Mouse (Mus musculus): ENCODE data around the gene Prss36. TPM values are rescaled to one million over a fixed set of nuclear protein-coding genes. Genes with fewer than 3 reads are reported as not detected.
A peak's percentile ranks its signal among the peaks of the same experiment; 100 is the strongest.
"Not testable (repeated sequence)": the region's sequence is repeated elsewhere in the genome, so short reads cannot be mapped to it uniquely, and the experiment has no call there.

The Prss36 gene
- total RNA-seq, 1 experiment from 2014 or later: 9.7 TPM

GRCm38 (mm10) chr7:127903971-127904796 is 42.3 kb downstream of the Prss36 start, which contains the start of gene Bckdk:
Bckdk (plus strand) TSS chr7:127904082.
- DNase-seq: peak; percentile 79

DNA sequence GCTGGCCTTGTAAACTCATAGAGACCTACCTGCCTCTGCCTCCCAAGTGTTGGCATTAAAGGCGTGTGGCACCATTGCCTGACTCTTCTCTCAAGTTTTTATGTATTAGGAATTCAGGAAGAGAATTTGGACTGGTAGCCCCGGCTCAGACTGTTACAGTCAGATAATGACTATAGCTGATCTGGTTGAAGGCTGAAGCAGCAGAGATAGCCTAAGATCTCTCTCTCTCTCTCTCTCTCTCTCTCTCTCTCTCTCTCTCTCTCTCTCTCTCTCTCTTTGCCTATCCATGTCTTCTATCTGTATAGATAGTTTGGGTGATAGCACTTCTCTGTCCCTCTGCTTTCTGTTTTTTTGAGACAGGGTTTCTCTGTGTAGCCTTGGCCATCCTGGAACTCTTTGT is 44.8 kb downstream of the Prss36 start:
- no peak for DNase-seq

DNA sequence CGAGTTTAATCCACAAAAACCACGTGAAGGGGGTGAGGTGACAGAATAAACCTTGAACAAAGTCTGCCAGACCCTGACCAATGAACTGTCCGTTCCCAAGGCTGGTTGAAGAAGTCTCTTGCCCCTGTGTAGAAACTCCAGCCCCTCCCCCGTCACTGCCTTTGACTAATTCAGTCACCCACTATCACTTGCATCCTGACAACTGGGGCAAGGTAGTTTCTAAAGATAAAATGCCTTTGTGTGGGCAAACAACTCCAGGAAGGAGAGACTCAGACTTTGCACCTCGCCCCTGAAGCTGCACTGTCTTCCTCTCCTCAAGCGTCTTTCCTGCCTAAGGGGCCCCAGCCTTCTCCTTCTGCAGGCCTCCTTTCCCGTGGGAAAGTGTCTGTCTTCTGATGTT is 46.5 kb downstream of the Prss36 start:
- no peak for DNase-seq

DNA sequence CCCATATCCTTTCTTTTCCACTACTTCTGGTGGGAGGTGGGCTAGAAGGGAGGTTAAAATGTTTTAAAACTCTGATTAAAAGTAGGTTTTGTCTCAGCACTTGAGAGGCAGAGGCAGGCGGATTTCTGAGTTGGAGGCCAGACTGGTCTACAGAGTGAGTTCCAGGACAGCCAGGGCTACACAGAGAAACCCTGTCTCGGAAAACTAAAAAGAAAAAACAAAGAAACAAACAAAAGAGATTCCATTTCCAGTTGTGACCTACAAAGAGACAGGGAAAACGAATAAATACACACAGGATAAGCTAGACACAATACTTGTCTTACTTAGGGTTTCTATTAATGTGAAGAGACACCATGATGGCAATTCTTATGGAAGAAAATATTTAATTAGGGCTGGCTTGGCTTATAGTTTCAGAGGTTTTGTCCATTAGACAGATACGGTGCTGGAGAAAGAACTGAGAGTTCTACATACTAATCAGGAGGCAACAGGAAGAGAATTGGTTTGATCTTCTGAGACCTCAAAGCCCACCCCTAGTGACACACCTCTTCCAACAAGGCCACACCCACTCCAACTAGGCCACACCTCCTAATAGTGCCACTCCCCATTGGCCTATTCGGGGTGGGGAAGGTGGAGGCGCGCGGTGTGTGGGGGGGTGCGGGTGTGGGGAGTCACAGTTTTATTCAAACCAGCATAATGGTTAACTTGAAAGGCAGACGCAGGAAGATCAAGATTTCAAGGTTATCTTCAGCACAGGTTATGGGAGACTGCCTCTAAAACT is 48.2 kb downstream of the Prss36 start:
- DNase-seq: no peak

- DNase-seq: no peak
Measured at GRCm38 (mm10) chr7:127897542-127897941, 49.0 kb downstream of the Prss36 start.

GRCm38 (mm10) chr7:127896384-127896783 is 50.1 kb downstream of the Prss36 start:
- peak; percentile 52 for DNase-seq

DNA sequence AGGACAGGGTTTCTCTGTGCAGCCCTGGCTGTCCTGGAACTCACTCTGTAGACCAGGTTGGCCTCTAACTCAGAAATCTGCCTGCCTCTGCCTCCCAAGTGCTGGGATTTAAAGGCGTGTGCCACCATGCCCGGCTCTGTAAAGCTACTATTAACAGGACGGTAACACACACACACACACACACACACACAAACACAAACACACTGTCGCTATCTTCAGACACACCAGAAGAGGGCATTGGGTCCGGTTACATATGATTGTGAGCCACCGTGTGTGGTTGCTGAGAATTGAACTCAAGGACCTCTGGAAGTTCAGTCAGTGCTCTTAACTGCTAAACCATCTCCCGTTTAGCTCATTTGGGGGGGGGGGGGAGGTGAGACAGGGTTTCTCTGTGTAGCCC is 50.6 kb downstream of the Prss36 start:
- not testable (repeated sequence) for DNase-seq

- DNase-seq: peak; percentile 94
Measured at GRCm38 (mm10) chr7:127895442-127895841, 51.1 kb downstream of the Prss36 start, which contains the start of the genes Gm21974 and Vkorc1. Gm21974 (minus strand) TSS chr7:127895454. Vkorc1 (minus strand) TSS chr7:127895617.

DNA sequence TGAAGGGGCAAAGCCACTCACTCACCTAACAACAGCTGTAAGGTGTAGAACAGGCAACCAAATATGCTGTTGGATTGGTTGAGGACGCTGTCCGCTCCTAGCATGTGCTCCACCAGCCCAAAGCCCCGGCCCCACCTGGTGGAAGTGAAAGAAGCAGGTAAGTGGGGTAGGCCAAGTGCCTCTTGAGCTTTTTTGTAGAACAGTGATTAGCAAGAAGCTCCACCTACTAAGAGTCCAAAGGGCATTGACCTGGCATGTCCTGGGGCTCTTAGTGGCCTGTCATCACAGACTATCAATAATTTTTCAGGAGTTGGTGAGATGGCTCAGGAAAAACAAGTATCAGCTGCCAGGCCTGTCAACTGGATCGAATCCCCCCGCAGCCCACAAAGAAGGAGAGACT is 52.0 kb downstream of the Prss36 start:
- DNase-seq: no peak

- DNase-seq: no peak
Measured at GRCm38 (mm10) chr7:127890798-127891197, 55.7 kb downstream of the Prss36 start, which contains the start of gene Prss53. Prss53 (minus strand) TSS chr7:127890970.

DNA sequence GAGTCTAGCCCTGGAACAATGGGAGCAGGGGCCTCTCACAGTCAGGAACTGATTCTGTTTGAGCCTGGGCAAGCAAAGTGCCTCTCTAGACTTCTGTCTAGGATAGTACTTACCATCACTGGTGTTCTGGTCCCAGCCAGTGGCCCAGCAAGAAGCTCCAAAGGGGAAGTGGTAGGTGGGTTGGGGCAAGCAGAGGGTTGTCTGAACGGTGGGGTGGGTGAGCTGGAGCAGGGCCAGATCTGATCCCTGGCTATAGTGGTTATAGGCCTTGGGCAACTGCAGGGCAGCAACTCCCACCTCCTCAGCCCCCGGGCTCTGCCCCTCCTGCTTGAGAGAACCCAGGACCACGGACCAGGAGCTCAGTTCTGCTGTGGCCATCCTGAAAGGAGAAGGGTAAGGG is 57.7 kb downstream of the Prss36 start:
- no peak for DNase-seq

- DNase-seq: no peak
Measured at GRCm38 (mm10) chr7:127887781-127888180, 58.7 kb downstream of the Prss36 start.

DNA sequence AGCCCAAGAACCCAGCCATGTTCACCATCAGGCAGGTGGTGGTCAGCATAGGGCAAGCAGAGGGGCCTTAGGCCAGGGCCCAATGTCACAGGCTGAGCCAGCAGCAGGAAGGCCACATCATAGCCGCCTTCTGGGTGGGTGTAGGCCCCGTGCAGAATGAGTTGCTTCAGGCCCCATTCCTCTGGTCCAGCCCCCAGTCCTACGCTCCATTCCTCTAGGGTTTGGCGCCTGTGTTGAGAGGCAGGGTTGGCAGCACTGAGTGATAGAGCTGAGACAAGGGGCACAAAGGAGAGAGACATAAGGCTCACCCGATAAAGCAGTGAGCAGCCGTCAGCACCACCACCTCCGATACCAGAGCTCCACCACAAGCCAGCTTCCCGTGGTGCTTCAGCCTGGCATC is 59.3 kb downstream of the Prss36 start:
- no peak for DNase-seq

DNA sequence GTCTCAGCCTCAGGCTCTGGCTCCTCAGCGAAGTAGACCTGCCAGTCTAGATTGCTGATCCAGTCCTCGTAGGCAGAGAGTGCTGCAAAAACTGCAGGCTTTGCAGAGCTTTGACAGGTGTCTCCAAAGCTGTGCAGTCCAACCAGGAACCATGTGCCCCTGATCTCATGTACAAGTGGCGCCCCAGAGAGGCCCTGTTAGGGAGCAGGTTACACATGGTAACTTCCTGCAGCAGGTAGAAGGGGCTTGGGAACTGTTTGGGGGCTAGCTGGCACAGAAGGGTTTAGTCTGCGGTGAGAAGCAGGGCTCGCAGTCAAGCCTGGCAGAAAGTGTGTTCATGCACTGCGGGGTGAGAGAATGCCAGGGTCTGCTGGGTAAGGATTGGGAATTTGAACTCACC is 60.0 kb downstream of the Prss36 start:
- DNase-seq: no peak

DNA sequence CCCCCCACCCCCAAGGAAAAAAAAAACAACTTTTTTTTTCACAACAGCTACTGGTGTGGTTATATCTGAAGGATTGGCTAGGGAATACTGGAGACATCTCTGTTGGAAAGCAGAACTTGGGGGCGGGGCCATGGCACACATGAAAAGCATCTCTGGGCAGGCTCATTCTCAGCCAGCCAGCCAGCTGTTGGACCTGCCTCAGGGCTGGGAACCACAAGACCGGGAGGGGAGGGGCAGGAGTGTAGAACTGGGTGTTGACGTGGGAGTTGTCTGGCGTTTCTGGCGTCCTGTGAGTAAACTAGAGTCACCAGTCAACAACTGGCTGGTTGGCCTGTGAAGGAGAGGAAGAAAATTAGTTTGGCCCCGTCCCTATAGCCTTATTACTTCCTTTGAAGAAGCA is 60.6 kb downstream of the Prss36 start:
- no peak for DNase-seq

Other genes starting within 250 kb of the Prss36 start
- 64.9 and 114 TPM in 2 replicates for gene Bcl7c, start 237.8 kb downstream of the Prss36 start, total RNA-seq (2021)
- 2.5 and 2.6 TPM in 2 replicates for gene Ctf1, start 234.0 kb downstream of the Prss36 start, total RNA-seq (2021)
- not detected in 2 replicates for gene Ctf2, start 214.6 kb downstream of the Prss36 start, total RNA-seq (2021)
- 18.3 and 18.5 TPM in 2 replicates for gene Fbxl19, start 202.2 kb downstream of the Prss36 start, total RNA-seq (2021)
- 31.5 and 37.2 TPM in 2 replicates for gene Orai3, start 176.9 kb downstream of the Prss36 start, total RNA-seq (2021)
- gene Setd1a, start 170.1 kb downstream of the Prss36 start, total RNA-seq (2021): 36.9 and 49.8 TPM in 2 replicates
- 4.4 and 6.9 TPM in 2 replicates for gene Gm49388, start 161.1 kb downstream of the Prss36 start, total RNA-seq (2021)
- gene Hsd3b7, start 146.1 kb downstream of the Prss36 start, total RNA-seq (2021): 49.1 and 66.2 TPM in 2 replicates
- gene Stx4a, start 122.4 kb downstream of the Prss36 start, total RNA-seq (2021): 101 and 122 TPM in 2 replicates
- 4.2 and 8.0 TPM in 2 replicates for gene Stx1b, start 122.2 kb downstream of the Prss36 start, total RNA-seq (2021)
- gene Zfp646, start 70.5 kb downstream of the Prss36 start, total RNA-seq (2021): 41.2 and 42.2 TPM in 2 replicates
- 9.3 and 11.3 TPM in 2 replicates for gene Zfp668, start 69.9 kb downstream of the Prss36 start, total RNA-seq (2021)
- gene Prss53, start 55.8 kb downstream of the Prss36 start, total RNA-seq (2021): 1.2 and 2.2 TPM in 2 replicates
- gene Gm21974, start 51.3 kb downstream of the Prss36 start, total RNA-seq (2021): not detected in 2 replicates
- gene Vkorc1, start 51.1 kb downstream of the Prss36 start, total RNA-seq (2021): 69.5 and 76.6 TPM in 2 replicates
- gene Bckdk, start 42.6 kb downstream of the Prss36 start, total RNA-seq (2021): 119 and 123 TPM in 2 replicates
- 30.0 and 32.6 TPM in 2 replicates for gene Kat8, start 34.2 kb downstream of the Prss36 start, total RNA-seq (2021)
- 0.15 TPM in 1 of 2 replicates, not detected in the other for gene Prss8, start 16.6 kb downstream of the Prss36 start, total RNA-seq (2021)
- gene Fus, start 20.7 kb upstream of the Prss36 start, total RNA-seq (2021): 189 and 309 TPM in 2 replicates
- gene Pycard, start 47.1 kb upstream of the Prss36 start, total RNA-seq (2021): 2.8 and 5.5 TPM in 2 replicates
- 0.24 TPM in 1 of 2 replicates, not detected in the other for gene Trim72, start 57.2 kb upstream of the Prss36 start, total RNA-seq (2021)
- gene Itgam, start 115.9 kb upstream of the Prss36 start, total RNA-seq (2021): 2.5 and 2.9 TPM in 2 replicates
- not detected in 2 replicates for gene Gm49368, start 116.0 kb upstream of the Prss36 start, total RNA-seq (2021)
- gene Itgax, start 182.8 kb upstream of the Prss36 start, total RNA-seq (2021): 0.71 and 0.97 TPM in 2 replicates
- not detected in 2 replicates for gene Itgad, start 207.7 kb upstream of the Prss36 start, total RNA-seq (2021)

Data from adrenal gland, postnatal 25 days (tissue).